Mouse (Mus musculus) heart, adult 9 months (tissue): ENCODE measurements around the gene Mrrf.

Experiments
- DNase-seq, 2 experiments: peaks; one replicate each; pipeline ENCODE4 v3.0.0; 2022; ENCODE audit warnings: low spot score in 2 of 2

Gene Mrrf

DNA sequence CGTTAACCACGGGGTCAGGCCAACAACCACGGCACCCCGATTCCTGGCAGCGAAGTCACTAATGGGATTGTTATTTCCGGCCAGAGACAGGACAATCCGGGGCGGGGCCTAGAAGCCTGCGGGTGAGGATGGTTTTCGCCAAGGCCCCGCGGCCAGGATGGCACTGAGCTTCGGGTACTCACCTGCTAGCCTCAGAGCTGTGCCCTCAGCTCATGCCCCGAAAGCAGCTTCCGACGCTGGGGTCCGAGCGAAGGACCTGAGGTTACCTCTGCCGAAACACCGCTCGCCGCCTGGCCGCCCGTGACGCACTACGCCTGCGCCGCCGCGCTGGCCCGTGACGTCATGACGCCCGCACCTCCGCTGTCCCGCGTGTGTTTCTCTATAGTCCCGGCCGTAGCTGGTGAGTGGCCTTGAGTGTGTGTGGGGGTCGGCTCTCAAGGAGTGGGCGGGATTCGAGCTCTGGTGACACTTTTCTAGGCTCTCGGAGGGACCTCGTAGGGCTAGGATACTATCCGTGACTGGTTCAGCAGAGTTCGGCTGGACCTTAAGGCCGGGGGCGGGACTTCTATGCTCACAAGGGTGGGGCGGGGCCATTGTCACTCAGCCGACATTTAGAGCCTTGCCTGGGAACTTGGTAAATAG, at the start of gene Mrrf, which contains the start of gene Rbm18:
TSS of gene Mrrf (plus strand) at position 90 of the 642 bp plus-strand sequence.
TSS of gene Rbm18 (minus strand) at position 474 of the 642 bp plus-strand sequence.
- DNase-seq = peak; percentile 91 to 95

GRCm38 (mm10) chr2:36089190-36089589, 47.0 kb upstream of the Mrrf start:
- no peak for DNase-seq

DNA sequence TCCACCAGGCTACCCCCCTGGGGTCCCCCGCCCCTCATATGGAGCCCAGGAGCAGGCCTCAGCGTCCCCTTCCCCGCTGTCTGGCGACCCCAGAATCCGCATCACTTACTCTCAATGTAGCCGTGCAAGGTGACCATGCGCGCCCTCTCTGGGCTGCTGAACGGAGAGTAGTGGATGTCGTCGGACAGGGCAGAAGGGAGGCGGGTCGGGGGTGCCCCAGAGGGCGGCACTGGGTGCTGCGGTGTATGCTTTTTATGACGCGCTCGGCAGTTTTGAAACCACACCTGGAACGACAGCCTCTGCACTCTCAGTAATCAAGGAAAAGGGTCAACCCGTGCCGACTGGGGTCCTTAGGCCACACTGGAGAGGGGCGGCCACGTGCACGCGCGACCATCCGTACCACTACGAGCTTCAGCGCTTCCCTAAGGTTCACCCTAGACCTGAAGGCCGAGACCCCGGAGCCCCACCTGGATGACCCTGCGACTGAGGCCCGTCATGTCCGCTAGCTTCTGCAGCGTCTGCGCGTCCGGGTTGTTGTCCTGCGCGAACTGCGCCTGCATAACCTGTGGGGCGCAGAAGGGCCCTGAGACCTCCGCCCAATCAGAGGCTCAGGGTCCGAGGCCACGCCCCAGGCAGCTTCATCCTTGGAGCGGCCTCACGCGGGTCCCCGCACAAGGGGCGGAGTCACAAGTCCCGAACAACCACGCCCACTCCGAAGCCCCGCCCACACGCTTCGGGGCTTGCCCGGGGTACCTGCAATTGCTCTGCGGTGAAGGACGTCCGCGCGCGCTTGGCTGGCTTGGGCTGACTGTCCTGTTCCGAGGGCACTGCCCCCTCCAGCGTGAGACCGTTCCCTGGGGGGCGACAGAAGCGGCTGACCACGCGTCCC, 45.1 kb upstream of the Mrrf start:
- no peak for DNase-seq

DNA sequence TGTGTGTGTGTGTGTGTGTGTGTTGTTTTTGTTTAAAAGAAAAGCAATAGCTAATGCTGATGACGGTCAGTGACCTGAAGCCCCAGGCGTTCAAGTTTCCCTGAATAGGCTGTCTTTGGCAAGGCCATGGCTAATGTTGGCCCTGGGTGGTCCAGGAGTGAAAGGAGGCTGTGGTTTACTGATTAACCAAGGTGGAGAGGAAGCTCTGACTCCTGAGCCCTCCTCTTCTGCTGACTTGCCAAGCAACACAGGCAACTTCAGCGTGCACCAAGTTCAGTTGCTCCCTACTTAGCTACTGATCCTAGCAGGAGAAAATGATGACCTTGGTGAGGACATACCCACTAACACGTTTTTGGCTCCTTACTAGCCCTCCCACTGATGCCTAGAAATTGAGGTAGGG, 43.4 kb upstream of the Mrrf start:
- no peak for DNase-seq

- no peak for DNase-seq
Observed at GRCm38 (mm10) chr2:36093301-36093700, 42.9 kb upstream of the Mrrf start.

GRCm38 (mm10) chr2:36093914-36094475, 42.2 kb upstream of the Mrrf start:
- DNase-seq = no peak

GRCm38 (mm10) chr2:36097129-36097815, 38.9 kb upstream of the Mrrf start:
- DNase-seq = no peak

DNA sequence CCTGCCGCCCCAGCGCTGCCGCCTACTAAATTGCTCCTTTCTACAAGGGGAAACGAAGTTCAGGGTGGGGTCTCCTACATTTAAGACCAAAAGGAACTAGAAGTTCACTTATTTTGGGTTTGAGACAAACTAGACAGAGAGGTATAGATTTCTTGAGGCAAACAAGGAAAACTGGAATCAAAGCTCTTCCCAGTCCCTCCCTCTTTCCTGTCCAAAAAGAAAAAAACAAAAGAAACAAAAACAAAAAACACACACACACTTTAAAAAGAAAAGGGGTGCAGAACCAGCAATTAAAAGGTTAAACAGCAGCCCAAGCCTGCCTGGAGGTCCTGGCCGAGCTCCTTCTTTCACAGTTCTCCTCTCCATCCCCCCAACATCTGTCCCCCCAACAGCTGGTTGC, 38.2 kb upstream of the Mrrf start:
- DNase-seq = no peak

GRCm38 (mm10) chr2:36099739-36100138, 36.5 kb upstream of the Mrrf start:
- DNase-seq = no peak

GRCm38 (mm10) chr2:36101866-36102558, 34.2 kb upstream of the Mrrf start:
- DNase-seq = no peak

- DNase-seq = no peak
Observed at GRCm38 (mm10) chr2:36102559-36102946, 33.6 kb upstream of the Mrrf start.

- DNase-seq = no peak
Observed at GRCm38 (mm10) chr2:36103069-36103554, 33.1 kb upstream of the Mrrf start.

GRCm38 (mm10) chr2:36103555-36104367, 32.4 kb upstream of the Mrrf start:
- DNase-seq = no peak

- DNase-seq = no peak
Observed at GRCm38 (mm10) chr2:36104436-36104955, 31.7 kb upstream of the Mrrf start.

DNA sequence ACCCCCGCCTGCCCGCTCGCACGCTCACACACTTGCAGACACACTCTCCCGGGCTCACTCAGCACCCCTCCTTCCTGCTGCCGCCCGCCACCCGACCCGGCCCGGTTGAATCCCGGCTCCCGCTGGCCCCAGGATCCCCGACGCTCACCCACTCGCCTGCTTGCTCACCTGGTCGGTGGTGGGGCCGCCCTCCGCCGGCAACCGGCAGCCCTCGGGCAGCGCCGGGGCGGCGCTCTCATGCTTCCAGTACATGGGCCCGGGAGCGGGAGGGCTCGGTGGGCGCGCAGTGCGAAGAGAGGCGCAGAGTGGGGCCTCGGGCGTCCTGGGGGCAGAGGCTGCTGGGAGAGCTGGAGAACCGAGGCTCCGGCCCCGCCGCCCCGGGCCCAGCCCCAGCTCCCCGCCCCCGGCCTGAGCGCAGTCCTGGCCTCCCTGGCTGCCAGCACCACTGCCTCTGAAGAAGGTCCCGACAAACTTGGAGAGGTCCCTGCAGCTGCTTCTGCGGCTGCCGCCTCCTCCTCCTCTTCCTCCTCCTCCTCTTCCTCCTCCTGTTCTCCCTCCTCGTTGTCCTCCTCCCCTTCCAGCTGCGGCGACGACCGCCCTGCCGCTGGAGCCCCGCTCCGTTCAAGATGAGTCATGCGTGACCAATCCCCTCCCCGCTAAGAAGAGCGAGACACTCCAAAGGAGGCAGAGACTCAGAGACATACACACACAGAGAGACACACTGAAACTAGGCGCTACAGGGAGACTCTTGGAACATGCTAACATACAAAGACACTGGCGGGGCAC, 31.0 kb upstream of the Mrrf start, which contains the start of gene Lhx6:
TSS of gene Lhx6 (minus strand) at position 453 of the 786 bp plus-strand sequence.
- DNase-seq = peak in 1 of 2 experiments; percentile 32

GRCm38 (mm10) chr2:36108615-36109014, 27.6 kb upstream of the Mrrf start:
- DNase-seq = no peak

DNA sequence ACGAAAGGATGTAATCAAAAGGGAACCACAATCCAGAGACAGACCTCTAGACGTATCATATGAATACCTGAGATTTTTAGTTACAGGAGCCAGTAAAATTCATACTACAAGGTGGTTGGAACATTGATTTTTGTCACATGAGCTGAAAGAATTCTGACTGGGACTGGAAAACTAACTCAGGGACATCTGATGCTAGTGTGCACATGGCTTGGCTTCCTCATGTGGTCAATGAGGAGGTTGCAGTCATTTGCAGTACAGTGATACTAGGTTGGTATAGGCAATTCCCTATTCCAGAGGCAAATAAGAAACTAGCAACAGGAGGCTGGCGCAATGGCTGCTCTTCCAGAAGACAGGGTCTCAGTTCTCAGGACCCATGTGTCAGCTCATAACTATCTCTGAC, 23.6 kb upstream of the Mrrf start:
- DNase-seq = no peak

- no peak for DNase-seq
Observed at GRCm38 (mm10) chr2:36126795-36127429, 9.3 kb upstream of the Mrrf start.

GRCm38 (mm10) chr2:36127973-36128372, 8.2 kb upstream of the Mrrf start:
- DNase-seq = peak; percentile 24 to 73
